Mouse (Mus musculus): Measurements from ENCODE around the gene Tmem234.

DNA sequence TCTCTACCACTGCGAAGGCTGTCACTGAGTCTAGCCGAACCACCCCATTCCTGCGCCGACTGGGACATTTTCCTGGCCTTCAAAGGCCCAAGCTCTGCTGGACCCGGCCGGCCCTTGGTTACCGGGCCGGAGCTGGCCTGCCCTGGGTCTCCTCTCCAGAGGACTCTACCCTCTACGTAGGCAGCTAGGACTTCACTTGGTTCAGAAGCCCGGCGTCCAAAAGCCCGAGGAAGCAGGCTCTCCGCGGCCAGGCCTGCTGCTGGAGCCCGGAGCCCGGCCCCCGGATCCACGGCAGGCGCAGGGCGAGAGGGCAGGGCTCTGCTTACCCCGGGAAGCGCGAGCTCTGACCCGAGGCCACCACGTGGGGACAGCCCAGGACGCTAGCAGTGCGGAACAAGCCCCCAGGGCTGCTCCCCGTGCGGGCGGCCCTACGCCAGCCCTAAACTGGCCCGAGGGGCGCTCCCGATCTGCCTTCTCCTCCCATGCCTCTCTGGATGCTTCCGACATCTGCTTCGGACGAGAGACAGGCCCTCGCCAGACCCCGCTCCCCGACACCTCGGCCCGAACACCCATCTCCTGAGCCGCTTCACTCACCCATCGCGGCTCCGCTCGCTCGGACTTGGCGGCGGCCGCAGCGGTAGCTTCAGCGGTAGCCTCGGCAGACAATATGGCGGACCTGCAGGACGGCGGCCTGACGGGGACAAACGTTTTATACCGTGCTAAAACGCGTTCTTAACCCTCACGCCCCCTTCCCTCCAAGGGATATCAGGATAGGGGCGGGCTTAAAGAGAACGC is 71.8 kb downstream of the Tmem234 start, which contains the start of gene Kpna6:
- TF ChIP-seq GATA1 (IDR thresholded peaks at IDR 0.05; ENCODE audit: low read length) (no peak), TAL1 (IDR thresholded peaks at IDR 0.05; ENCODE audit: low read length) (no peak)
